Mouse (Mus musculus): Measurements from ENCODE around the gene Klhdc3.

DNA sequence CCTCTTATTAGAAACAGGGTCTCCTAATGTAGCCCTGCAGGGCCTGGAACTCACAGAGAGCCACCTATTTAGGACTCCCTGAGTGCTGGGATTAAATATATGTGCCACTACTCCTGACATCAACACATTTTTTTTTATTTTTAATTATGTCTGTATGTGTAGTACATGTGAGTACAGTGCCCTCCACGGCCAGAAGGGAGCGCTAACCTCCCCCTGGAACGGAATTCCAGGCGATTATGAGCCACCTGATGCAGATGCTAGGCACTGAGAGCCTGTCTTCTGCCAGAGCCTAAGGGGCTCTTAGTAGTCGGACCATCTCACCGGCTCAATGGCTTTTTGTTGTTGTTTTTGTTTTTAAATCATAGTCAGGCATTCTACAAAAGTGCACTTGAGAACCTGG lies 47.3 kb upstream of the Klhdc3 start:
- TF ChIP-seq POLR2A (IDR thresholded peaks at IDR 0.05; ENCODE audit: borderline replicate concordance, extremely low read depth, insufficient read depth, insufficient read length, poor library complexity, severe bottlenecking) (no peak), CTCF (IDR thresholded peaks at IDR 0.05; ENCODE audit: borderline replicate concordance, extremely low read depth, insufficient read depth, insufficient read length) (peak; percentile 43)
